23 mouse cellular contexts compared by ENCODE assay signal in genomic region chr17:51287878-51288277, GRCm38 (mm10).
A peak's percentile ranks its signal among the peaks of the same experiment; 100 is the strongest.
DNase-seq lines count a peak whose midpoint lies in the region; ATAC-seq and TF ChIP-seq lines count a peak whose summit lies in the region.
"Had no signal": no experiment of that assay in that cellular context is flagged by ENCODE, and none has a peak within 500 bp of the region (broad histone marks: within the 10 kb centered on the region; RNA-seq: fewer than 3 reads in every experiment).

No protein-coding gene starts in this region.

- no peak overlapping the region for H3K4me2 ChIP-seq in hindbrain, embryonic 14.5 days (replicated peaks)
- H3K4me2 ChIP-seq in intestine, postnatal 0 days (replicated peaks; ENCODE audit: low read depth) = no peak overlapping the region
- H3K4me2 ChIP-seq: forebrain, embryonic 13.5 days; heart, embryonic 11.5 days; hindbrain, embryonic 12.5 days had no signal

- H3K36me3 ChIP-seq in MEL (ENCODE audit: control insufficient read depth in 1 of 2, insufficient read depth in 2 of 2, low read length in 2 of 2) = peaks cover 0 to 4% of the 10 kb centered on the region in 2 experiments; a peak in 2 of 4 replicates
- H3K36me3 ChIP-seq in splenic B cell, adult 2 months (ENCODE audit: control insufficient read depth, insufficient read depth, low read length, poor library complexity, severe bottlenecking) = no peaks in the 10 kb centered on the region
- no peaks in the 10 kb centered on the region for H3K36me3 ChIP-seq in hindbrain, embryonic 14.5 days (replicated peaks; ENCODE audit: control insufficient read depth, insufficient read depth)
- H3K36me3 ChIP-seq in intestine, postnatal 0 days (ENCODE audit: control insufficient read depth, insufficient read depth) = no peaks in the 10 kb centered on the region
- H3K36me3 ChIP-seq: forebrain, embryonic 10.5 days; hindbrain, embryonic 12.5 days had no signal

- H3K27me3 ChIP-seq in MEL (ENCODE audit: control insufficient read depth in 1 of 2, insufficient read depth in 2 of 2, low read length in 2 of 2) = no peaks in the 10 kb centered on the region
- H3K27me3 ChIP-seq in splenic B cell, adult 2 months (ENCODE audit: control insufficient read depth, insufficient read depth, low read length, poor library complexity, severe bottlenecking) = no peaks in the 10 kb centered on the region
- no peaks in the 10 kb centered on the region for H3K27me3 ChIP-seq in hindbrain, embryonic 14.5 days (ENCODE audit: control insufficient read depth, insufficient read depth, low read length)
- no peaks in the 10 kb centered on the region for H3K27me3 ChIP-seq in intestine, postnatal 0 days (replicated peaks; ENCODE audit: control insufficient read depth, insufficient read depth, low read length)
- H3K27me3 ChIP-seq: forebrain, embryonic 13.5 days; hindbrain, embryonic 12.5 days had no signal

- ATAC-seq in megakaryocyte, adult 5-6 weeks (ENCODE audit: poor library complexity, severe bottlenecking) = peak; percentile 48; the same call in 1 of the 2 replicates
- ATAC-seq in hindbrain, embryonic 14.5 days (ENCODE audit: low FRiP score) = no peak
- ATAC-seq in intestine, postnatal 0 days = no peak
- ATAC-seq: activated CD4-positive, CD25-positive, alpha-beta regulatory T cell, adult 4 months; forebrain, embryonic 13.5 days; forebrain, embryonic 16.5 days; hindbrain, embryonic 16.5 days had no signal

- no peak overlapping the region for H3K27ac ChIP-seq in MEL (ENCODE audit: control insufficient read depth, low read depth, low read length)
- no peak overlapping the region for H3K27ac ChIP-seq in hindbrain, embryonic 14.5 days
- H3K27ac ChIP-seq in intestine, postnatal 0 days (ENCODE audit: low read depth, low read length) = no peak overlapping the region
- H3K27ac ChIP-seq: forebrain, embryonic 10.5 days; forebrain, embryonic 13.5 days; hindbrain, embryonic 12.5 days had no signal

- TF ChIP-seq RAD21 in MEL (IDR thresholded peaks at IDR 0.05; ENCODE audit: low read depth, low read length) = no peak

- H3K9ac ChIP-seq in MEL (ENCODE audit: control insufficient read depth, low read depth, low read length, poor library complexity, severe bottlenecking) = no peak overlapping the region
- no peak overlapping the region for H3K9ac ChIP-seq in hindbrain, embryonic 14.5 days
- H3K9ac ChIP-seq in intestine, postnatal 0 days (ENCODE audit: low read depth, low read length) = no peak overlapping the region
- H3K9ac ChIP-seq: forebrain, embryonic 13.5 days; hindbrain, embryonic 12.5 days had no signal

- no peak for TF ChIP-seq CTCF in MEL (IDR thresholded peaks at IDR 0.05 in 2 of 3, conservative IDR thresholded peaks at IDR 0.05 in 1 of 3; ENCODE audit: control insufficient read depth in 1 of 3, insufficient read depth in 1 of 3, low read depth in 2 of 3, low read length in 3 of 3, poor library complexity in 1 of 3, severe bottlenecking in 1 of 3)
- no peak for TF ChIP-seq CTCF in intestine, postnatal 0 days (IDR thresholded peaks at IDR 0.05; ENCODE audit: low read depth)

- no peak for TF ChIP-seq POLR2A in MEL (IDR thresholded peaks at IDR 0.05; ENCODE audit: control insufficient read depth in 1 of 2, insufficient read depth in 1 of 2, low read depth in 1 of 2, low read length in 2 of 2, poor library complexity in 1 of 2)

- no peaks in the 10 kb centered on the region for H3K9me3 ChIP-seq in MEL (replicated peaks; ENCODE audit: insufficient read depth, low read length)
- no peaks in the 10 kb centered on the region for H3K9me3 ChIP-seq in hindbrain, embryonic 14.5 days (ENCODE audit: control insufficient read depth, low read length)
- H3K9me3 ChIP-seq in intestine, postnatal 0 days (ENCODE audit: control insufficient read depth) = no peaks in the 10 kb centered on the region
- H3K9me3 ChIP-seq: forebrain, embryonic 13.5 days; hindbrain, embryonic 12.5 days had no signal

- H3K4me3 ChIP-seq in MEL (ENCODE audit: control insufficient read depth in 1 of 2, insufficient read depth in 1 of 2, low read depth in 2 of 2, low read length in 2 of 2) = no peak overlapping the region
- no peak overlapping the region for H3K4me3 ChIP-seq in hindbrain, embryonic 14.5 days (replicated peaks; ENCODE audit: low read length)
- H3K4me3 ChIP-seq in intestine, postnatal 0 days (ENCODE audit: low read depth, low read length) = no peak overlapping the region
- H3K4me3 ChIP-seq: forebrain, embryonic 10.5 days; forebrain, embryonic 13.5 days; hindbrain, embryonic 12.5 days had no signal

- no peaks in the 10 kb centered on the region for H3K79me2 ChIP-seq in MEL (ENCODE audit: control insufficient read depth, insufficient read depth, low read length, poor library complexity)

- 81% methylated on average over 8 of the region's 8 CpGs for WGBS in hindbrain, embryonic 14.5 days
- 82% methylated on average over 8 of the region's 8 CpGs for WGBS in intestine, postnatal 0 days

- peaks cover 3 to 5% of the 10 kb centered on the region in 2 experiments for H3K4me1 ChIP-seq in MEL (ENCODE audit: control insufficient read depth in 1 of 2, insufficient read depth in 2 of 2, low read length in 2 of 2)
- no peaks in the 10 kb centered on the region for H3K4me1 ChIP-seq in hindbrain, embryonic 14.5 days (replicated peaks; ENCODE audit: control insufficient read depth, insufficient read depth, low read length)
- no peaks in the 10 kb centered on the region for H3K4me1 ChIP-seq in intestine, postnatal 0 days (replicated peaks; ENCODE audit: control insufficient read depth, insufficient read depth, low read length)
- H3K4me1 ChIP-seq: forebrain, embryonic 10.5 days; forebrain, embryonic 13.5 days; hindbrain, embryonic 12.5 days had no signal

- intact Hi-C loops in left cerebral cortex, postnatal 10 days (cut with DNase I) = no loop called here

- TF ChIP-seq EP300 in MEL (IDR thresholded peaks at IDR 0.05; ENCODE audit: low read depth in 1 of 2, low read length in 2 of 2) = no peak

- DNase-seq in A20 (ENCODE audit: low read depth, low spot score) (peak; percentile 15), MEL (ENCODE audit: low read depth, low spot score) (peak; percentile 77)
- DNase-seq in splenic B cell, adult 2 months (ENCODE audit: low read depth, low spot score) = peak; percentile 51
- DNase-seq in hindbrain, embryonic 14.5 days (ENCODE audit: low spot score) = no peak
- DNase-seq in left cerebral cortex, postnatal 10 days (ENCODE audit: extremely low spot score in 1 of 2, low spot score in 2 of 2) = no peak
- DNase-seq: adrenal gland, adult 8-10 months; adrenal gland, postnatal 25 days; cerebellum, adult 11-12 months; cerebellum, adult 8-10 months; cerebellum, postnatal 10 days; cerebellum, postnatal 36 days; gastrocnemius, postnatal 10 days; gastrocnemius, postnatal 36 days; heart, adult 11 months had no signal

TF ChIP-seq in MEL, 35 proteins besides CTCF, POLR2A, EP300 and RAD21:
- no peak for TF ChIP-seq SIN3A (IDR thresholded peaks at IDR 0.05; ENCODE audit: low read length)
- TF ChIP-seq TBP (IDR thresholded peaks at IDR 0.05; ENCODE audit: low read depth, low read length) = peak; percentile 98
- TF ChIP-seq MAFK (IDR thresholded peaks at IDR 0.05; ENCODE audit: borderline replicate concordance, low read depth, low read length) = 0 out of 2 replicates have a peak, but pooled peaks have one; percentile 21
- peak; percentile 65 for TF ChIP-seq ZNF384 (IDR thresholded peaks at IDR 0.05; ENCODE audit: low read depth, low read length)

Comparison
In these comparisons a context has a peak if more than half of its experiments do, and no peak if none do; other contexts are left out.
1. DNase-seq: peak in A20 (single experiment), MEL (single experiment) and splenic B cell, adult 2 months (single experiment); none in hindbrain, embryonic 14.5 days (single experiment) and left cerebral cortex, postnatal 10 days (0 of 2).